8 mouse cellular contexts compared by ENCODE assay signal in genomic region chr9:45798467-45799164, GRCm38 (mm10). TPM values are rescaled to one million over a fixed set of nuclear protein-coding genes. Genes with fewer than 3 reads are reported as not detected.
A peak's percentile ranks its signal among the peaks of the same experiment; 100 is the strongest.
DNase-seq lines count a peak whose midpoint lies in the region; ATAC-seq and TF ChIP-seq lines count a peak whose summit lies in the region.

No protein-coding gene starts in this region.

- peak overlapping the region; percentile 31; the same call in 1 of the 2 replicates for H3K4me2 ChIP-seq in embryonic facial prominence, embryonic 14.5 days (ENCODE audit: low read depth, low read length)
- H3K4me2 ChIP-seq in hindbrain, embryonic 14.5 days (replicated peaks) = no peak overlapping the region
- 0 out of 2 replicates have a peak overlapping the region, but pooled peaks have one; percentile 1 for H3K4me2 ChIP-seq in limb, embryonic 14.5 days (replicated peaks; ENCODE audit: low read depth, low read length, severe bottlenecking)

- H3K27ac ChIP-seq in embryonic facial prominence, embryonic 14.5 days (replicated peaks; ENCODE audit: low read depth, low read length) = peak overlapping the region; percentile 24; the same call in 1 of the 2 replicates
- peak overlapping the region; percentile 53 for H3K27ac ChIP-seq in hindbrain, embryonic 14.5 days
- peak overlapping the region; percentile 34; the same call in 1 of the 2 replicates for H3K27ac ChIP-seq in limb, embryonic 14.5 days (replicated peaks; ENCODE audit: low read depth, low read length)

- H3K9ac ChIP-seq in embryonic facial prominence, embryonic 14.5 days (ENCODE audit: low read depth, low read length) = 0 out of 2 replicates have a peak overlapping the region, but pooled peaks have one; percentile 9
- H3K9ac ChIP-seq in hindbrain, embryonic 14.5 days = no peak overlapping the region
- H3K9ac ChIP-seq in limb, embryonic 14.5 days (ENCODE audit: low read depth, low read length, severe bottlenecking) = no peak overlapping the region

- no peak for TF ChIP-seq POLR2A in limb, embryonic 14.5 days (IDR thresholded peaks at IDR 0.05; ENCODE audit: borderline replicate concordance, extremely low read depth, insufficient read depth, insufficient read length)

- no peaks in the 10 kb centered on the region for H3K9me3 ChIP-seq in embryonic facial prominence, embryonic 14.5 days (ENCODE audit: control insufficient read depth, low read length)
- no peaks in the 10 kb centered on the region for H3K9me3 ChIP-seq in hindbrain, embryonic 14.5 days (ENCODE audit: control insufficient read depth, low read length)
- no peaks in the 10 kb centered on the region for H3K9me3 ChIP-seq in limb, embryonic 14.5 days (ENCODE audit: control insufficient read depth, low read length)

- peak; percentile 69 to 73 for DNase-seq in cerebellum, postnatal 10 days
- DNase-seq in cerebellum, adult 9-11 months = no peak
- DNase-seq in 416B (ENCODE audit: low read depth) = peak; percentile 60
- DNase-seq in embryonic facial prominence, embryonic 14.5 days (ENCODE audit: low spot score) = peak; percentile 90
- peak; percentile 56 for DNase-seq in hindbrain, embryonic 14.5 days (ENCODE audit: low spot score)
- peak; percentile 77 for DNase-seq in limb, embryonic 14.5 days (ENCODE audit: low spot score)
- DNase-seq in retina, embryonic 14.5 days (ENCODE audit: low spot score) = peak; percentile 73
- no peak for DNase-seq in urinary bladder, postnatal 25 days (ENCODE audit: low spot score)

- 8% methylated on average over 13 of the region's 13 CpGs for WGBS in embryonic facial prominence, embryonic 14.5 days
- WGBS in hindbrain, embryonic 14.5 days = 17% methylated on average over 13 of the region's 13 CpGs
- 9% methylated on average over 13 of the region's 13 CpGs for WGBS in limb, embryonic 14.5 days

- peaks cover 12% of the 10 kb centered on the region for H3K36me3 ChIP-seq in embryonic facial prominence, embryonic 14.5 days (ENCODE audit: control insufficient read depth, insufficient read depth, low read length)
- peaks cover 20% of the 10 kb centered on the region for H3K36me3 ChIP-seq in hindbrain, embryonic 14.5 days (replicated peaks; ENCODE audit: control insufficient read depth, insufficient read depth)
- H3K36me3 ChIP-seq in limb, embryonic 14.5 days (ENCODE audit: control insufficient read depth, insufficient read depth, low read length) = peaks cover 31% of the 10 kb centered on the region

- no peaks in the 10 kb centered on the region for H3K27me3 ChIP-seq in embryonic facial prominence, embryonic 14.5 days (replicated peaks; ENCODE audit: control insufficient read depth, insufficient read depth, low read length)
- no peaks in the 10 kb centered on the region for H3K27me3 ChIP-seq in hindbrain, embryonic 14.5 days (ENCODE audit: control insufficient read depth, insufficient read depth, low read length)
- H3K27me3 ChIP-seq in limb, embryonic 14.5 days (ENCODE audit: control insufficient read depth, insufficient read depth, low read length) = no peaks in the 10 kb centered on the region

- peaks cover 12% of the 10 kb centered on the region for H3K4me1 ChIP-seq in embryonic facial prominence, embryonic 14.5 days (ENCODE audit: control insufficient read depth, insufficient read depth, low read length)
- H3K4me1 ChIP-seq in hindbrain, embryonic 14.5 days (replicated peaks; ENCODE audit: control insufficient read depth, insufficient read depth, low read length) = no peaks in the 10 kb centered on the region; the same call in 1 of the 2 replicates
- peaks cover 5% of the 10 kb centered on the region; the same call in 1 of the 2 replicates for H3K4me1 ChIP-seq in limb, embryonic 14.5 days (ENCODE audit: control insufficient read depth, insufficient read depth, low read length)

- no peak overlapping the region for H3K4me3 ChIP-seq in embryonic facial prominence, embryonic 14.5 days (ENCODE audit: low read depth, low read length)
- H3K4me3 ChIP-seq in hindbrain, embryonic 14.5 days (replicated peaks; ENCODE audit: low read length) = no peak overlapping the region
- no peak overlapping the region for H3K4me3 ChIP-seq in limb, embryonic 14.5 days (replicated peaks; ENCODE audit: low read length)

- ATAC-seq in embryonic facial prominence, embryonic 14.5 days (ENCODE audit: low read depth) = peak; percentile 90
- ATAC-seq in hindbrain, embryonic 14.5 days (ENCODE audit: low FRiP score) = peak; percentile 66; the same call in 1 of the 2 replicates
- ATAC-seq in limb, embryonic 14.5 days (ENCODE audit: low FRiP score, low read depth) = peak; percentile 80

RNA-seq across cellular contexts. Expression of gene Cep164, which starts 29.9 kb away (rescaled TPM):
- polyA plus RNA-seq in embryonic facial prominence, embryonic 14.5 days (2014; fragmentation: Nextera tagmentation; extraction: Ambion mirVana) = 26.2 and 27.6 TPM in 2 replicates
- polyA plus RNA-seq in hindbrain, embryonic 14.5 days (2014; fragmentation: Nextera tagmentation; extraction: Ambion mirVana) = 8.9 and 11.5 TPM in 2 replicates
- 33.3 and 40.2 TPM in 2 replicates for polyA plus RNA-seq in limb, embryonic 14.5 days (2012; rRNA removed)
- 26.2 and 36.9 TPM in 2 replicates for polyA plus RNA-seq in limb, embryonic 14.5 days (2014; fragmentation: Nextera tagmentation; extraction: Ambion mirVana)

RNA-seq across cellular contexts. Expression of gene Bace1, which starts 39.8 kb away (rescaled TPM):
- 40.6 and 41.3 TPM in 2 replicates for polyA plus RNA-seq in embryonic facial prominence, embryonic 14.5 days (2014; fragmentation: Nextera tagmentation; extraction: Ambion mirVana)
- 46.0 and 50.3 TPM in 2 replicates for polyA plus RNA-seq in hindbrain, embryonic 14.5 days (2014; fragmentation: Nextera tagmentation; extraction: Ambion mirVana)
- polyA plus RNA-seq in limb, embryonic 14.5 days (2012; rRNA removed) = 37.9 and 49.3 TPM in 2 replicates
- 39.0 and 42.3 TPM in 2 replicates for polyA plus RNA-seq in limb, embryonic 14.5 days (2014; fragmentation: Nextera tagmentation; extraction: Ambion mirVana)

Comparison
In these comparisons a context has a peak if more than half of its experiments do, and no peak if none do; other contexts are left out.
1. DNase-seq: peak in cerebellum, postnatal 10 days (2 of 2), 416B (single experiment), embryonic facial prominence, embryonic 14.5 days (single experiment), hindbrain, embryonic 14.5 days (single experiment), limb, embryonic 14.5 days (single experiment) and retina, embryonic 14.5 days (single experiment); none in cerebellum, adult 9-11 months (single experiment) and urinary bladder, postnatal 25 days (single experiment).
2. Peak in every context shown above with its lines, with median percentiles within 50 percentile points of each other: ATAC-seq and H3K27ac ChIP-seq.